Mouse (Mus musculus): ENCODE results near the gene Psmc1. TPM values are rescaled to one million over a fixed set of nuclear protein-coding genes. Genes with fewer than 3 reads are reported as not detected.
A peak's percentile ranks its signal among the peaks of the same experiment; 100 is the strongest.

The Psmc1 gene
- total RNA-seq, 2 experiments from 2014 or later: 186 to 195 TPM

GRCm38 (mm10) chr12:100167931-100168871 lies 58.2 kb downstream of the Psmc1 start:
- DNase-seq (ENCODE audit: low spot score in 2 of 2): no peak

- DNase-seq (ENCODE audit: low spot score in 2 of 2): peak; percentile 7 to 52
Observed at GRCm38 (mm10) chr12:100172481-100172880, 62.5 kb downstream of the Psmc1 start.

Other genes with a start within 250 kb of the Psmc1 start
- under 1 TPM; 0.30 to 0.33 TPM for gene Efcab11, start 225.7 kb upstream of the Psmc1 start, total RNA-seq (2021)
- gene Tdp1, start 225.6 kb upstream of the Psmc1 start, total RNA-seq (2021): 10 to 100 TPM; 25.8 to 31.7 TPM
- gene Kcnk13, start 145.7 kb upstream of the Psmc1 start, total RNA-seq (2021): 1 to 10 TPM; 8.1 to 8.7 TPM
- 10 to 100 TPM; 16.8 to 17.4 TPM for gene Nrde2, start 49.5 kb downstream of the Psmc1 start, total RNA-seq (2021)
- gene Calm1, start 89.3 kb downstream of the Psmc1 start, total RNA-seq (2021): 1,000 to 10,000 TPM; 2,031 to 2,127 TPM

All from layer of hippocampus, adult 18-20 months (tissue).